Mouse (Mus musculus): ENCODE measurements at regions not wholly inside any gene's neighbourhood (a gene's known extent, or its start where the extent isn't known, plus 50 kb on each side); places are given as distances from the start of the nearest gene placed in this dataset.
"Not testable (repeated sequence)": the region's sequence is repeated elsewhere in the genome, so short reads cannot be mapped to it uniquely, and the experiment has no call there.

- H3K9ac ChIP-seq (ENCODE audit: low read depth, low read length) = no peak overlapping the region
- intact Hi-C loops (cut with DNase I) = no loop called here
- H3K27me3 ChIP-seq (ENCODE audit: control insufficient read depth, insufficient read depth, low read length) = no peaks in the 10 kb centered on the region; the same call in 1 of the 2 replicates
- H3K4me1 ChIP-seq (ENCODE audit: control insufficient read depth, insufficient read depth, low read length) = no peaks in the 10 kb centered on the region
- no peak overlapping the region for H3K4me3 ChIP-seq
- no peak overlapping the region for H3K27ac ChIP-seq
- H3K79me2 ChIP-seq (replicated peaks; ENCODE audit: control insufficient read depth, insufficient read depth, low read length) = no peaks in the 10 kb centered on the region
- no peak for TF ChIP-seq POLR2A (IDR thresholded peaks at IDR 0.05; ENCODE audit: insufficient read depth, low read depth, low read length)
- TF ChIP-seq CTCF (IDR thresholded peaks at IDR 0.05) = peak; percentile 61
- no peaks in the 10 kb centered on the region for H3K36me3 ChIP-seq (ENCODE audit: control insufficient read depth, insufficient read depth, low read length)
- DNase-seq = no peak
- WGBS = 25% methylated on average over 3 of the region's 3 CpGs
These were observed 132.8 kb upstream of the Rasgrp1 start for GRCm38 (mm10) chr2:117475561-117475960.

DNA sequence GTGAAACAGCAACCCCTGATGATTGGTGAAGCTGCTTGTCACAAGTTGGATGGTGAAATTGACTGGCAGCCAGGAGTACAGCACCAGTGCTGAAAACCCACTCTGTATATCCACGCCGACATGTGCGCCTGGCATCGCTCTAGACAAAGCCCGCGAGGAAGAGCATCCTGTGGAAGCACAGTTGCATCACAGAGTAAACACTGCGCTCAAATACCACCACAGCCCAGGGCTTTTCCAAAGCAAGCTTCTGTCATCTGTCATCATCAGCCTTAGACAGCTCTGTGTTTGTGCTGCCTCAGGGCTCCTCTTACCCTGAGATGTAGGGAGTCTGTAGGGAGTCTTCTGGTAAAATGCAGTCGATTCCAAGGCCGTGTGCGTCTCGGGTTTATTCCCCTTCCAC lies 134.7 kb upstream of the Rasgrp1 start:
- DNase-seq; H3K4me3 ChIP-seq; H3K36me3 ChIP-seq (ENCODE audit: control insufficient read depth, insufficient read depth, low read length); intact Hi-C loops (cut with DNase I); H3K79me2 ChIP-seq (replicated peaks; ENCODE audit: control insufficient read depth, insufficient read depth, low read length); H3K4me1 ChIP-seq (ENCODE audit: control insufficient read depth, insufficient read depth, low read length); H3K27ac ChIP-seq; H3K9ac ChIP-seq (ENCODE audit: low read depth, low read length); H3K27me3 ChIP-seq (ENCODE audit: control insufficient read depth, insufficient read depth, low read length): not testable (repeated sequence)
- WGBS = 72% methylated on average over 11 of the region's 11 CpGs

DNA sequence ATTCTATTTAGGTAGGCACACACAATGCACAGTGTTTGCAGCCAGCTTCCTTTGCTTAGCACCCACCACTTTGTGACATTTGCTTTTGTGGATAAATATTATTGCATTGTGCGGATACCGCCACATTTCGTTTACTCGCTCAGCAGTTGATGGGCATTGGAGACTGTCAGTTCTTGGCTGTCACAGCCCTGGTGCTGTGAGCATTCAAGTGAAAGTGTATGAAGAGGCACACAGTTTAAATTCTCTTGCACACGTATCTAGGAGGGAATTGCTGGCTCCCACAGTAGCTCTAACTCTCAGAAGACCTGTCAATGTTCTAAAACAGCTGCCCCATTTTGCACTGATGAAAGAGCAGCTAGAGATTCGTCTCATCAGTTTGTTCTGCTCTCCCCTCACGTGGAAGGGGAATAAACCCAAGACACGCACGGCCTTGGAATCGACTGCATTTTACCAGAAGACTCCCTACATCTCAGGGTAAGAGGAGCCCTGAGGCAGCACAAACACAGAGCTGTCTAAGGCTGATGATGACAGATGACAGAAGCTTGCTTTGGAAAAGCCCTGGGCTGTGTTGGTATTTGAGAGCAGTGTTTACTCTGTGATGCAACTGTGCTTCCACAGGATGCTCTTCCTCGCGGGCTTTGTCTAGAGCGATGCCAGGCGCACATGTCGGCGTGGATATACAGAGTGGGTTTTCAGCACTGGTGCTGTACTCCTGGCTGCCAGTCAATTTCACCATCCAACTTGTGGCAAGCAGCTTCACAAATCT lies 136.6 kb upstream of the Rasgrp1 start:
- H3K27me3 ChIP-seq (ENCODE audit: control insufficient read depth, insufficient read depth, low read length); DNase-seq; H3K36me3 ChIP-seq (ENCODE audit: control insufficient read depth, insufficient read depth, low read length); H3K4me3 ChIP-seq; H3K4me1 ChIP-seq (ENCODE audit: control insufficient read depth, insufficient read depth, low read length); H3K9ac ChIP-seq (ENCODE audit: low read depth, low read length); intact Hi-C loops (cut with DNase I); H3K79me2 ChIP-seq (replicated peaks; ENCODE audit: control insufficient read depth, insufficient read depth, low read length); H3K27ac ChIP-seq: not testable (repeated sequence)
- WGBS = 70% methylated on average over 16 of the region's 16 CpGs

DNA sequence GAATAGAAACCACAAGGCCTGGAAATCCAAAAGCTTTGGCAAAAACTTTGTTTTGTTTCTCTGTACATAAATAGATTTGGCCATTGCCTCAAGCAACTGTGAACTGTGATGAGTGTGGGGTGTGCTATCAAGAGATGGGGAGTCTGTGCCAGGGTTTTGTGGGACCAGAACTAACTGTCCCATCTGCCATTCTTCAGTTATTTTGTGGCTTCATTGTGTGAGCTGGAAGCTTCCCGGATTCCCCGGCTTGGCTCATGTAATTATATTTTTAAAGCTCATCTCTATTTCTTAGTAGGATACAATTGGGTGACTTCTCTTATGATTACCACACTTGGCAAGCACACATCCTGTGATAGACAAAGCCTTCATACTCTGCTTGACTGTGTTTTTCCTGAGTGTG lies 143.6 kb upstream of the Rasgrp1 start:
- H3K9ac ChIP-seq (ENCODE audit: low read depth, low read length) = no peak overlapping the region
- no peak overlapping the region for H3K27ac ChIP-seq
- TF ChIP-seq POLR2A (IDR thresholded peaks at IDR 0.05; ENCODE audit: insufficient read depth, low read depth, low read length) (no peak), EP300 (IDR thresholded peaks at IDR 0.05; ENCODE audit: insufficient read depth, low read depth, low read length) (no peak), CTCF (IDR thresholded peaks at IDR 0.05) (no peak)
- intact Hi-C loops (cut with DNase I) = no loop called here
- no peak for DNase-seq
- WGBS = 75% methylated on average over 2 of the region's 2 CpGs
- no peaks in the 10 kb centered on the region for H3K36me3 ChIP-seq (ENCODE audit: control insufficient read depth, insufficient read depth, low read length)
- H3K27me3 ChIP-seq (ENCODE audit: control insufficient read depth, insufficient read depth, low read length) = no peaks in the 10 kb centered on the region
- no peaks in the 10 kb centered on the region for H3K79me2 ChIP-seq (replicated peaks; ENCODE audit: control insufficient read depth, insufficient read depth, low read length)
- H3K4me1 ChIP-seq (ENCODE audit: control insufficient read depth, insufficient read depth, low read length) = no peaks in the 10 kb centered on the region
- no peak overlapping the region for H3K4me3 ChIP-seq

- Histone ChIP-seq H3K4me1 (ENCODE audit: control insufficient read depth, insufficient read depth, low read length) (no peaks in the 10 kb centered on the region), H3K79me2 (replicated peaks; ENCODE audit: control insufficient read depth, insufficient read depth, low read length) (no peaks in the 10 kb centered on the region), H3K36me3 (ENCODE audit: control insufficient read depth, insufficient read depth, low read length) (no peaks in the 10 kb centered on the region), H3K9ac (ENCODE audit: low read depth, low read length) (no peak overlapping the region), H3K4me3 (no peak overlapping the region), H3K27me3 (ENCODE audit: control insufficient read depth, insufficient read depth, low read length) (no peaks in the 10 kb centered on the region), H3K27ac (no peak overlapping the region)
- DNase-seq = no peak
- WGBS = 86% methylated on average over 5 of the region's 5 CpGs
- TF ChIP-seq EP300 (IDR thresholded peaks at IDR 0.05; ENCODE audit: insufficient read depth, low read depth, low read length) (no peak), POLR2A (IDR thresholded peaks at IDR 0.05; ENCODE audit: insufficient read depth, low read depth, low read length) (no peak), CTCF (IDR thresholded peaks at IDR 0.05) (no peak)
- intact Hi-C loops (cut with DNase I) = no loop called here
These were observed 155.8 kb upstream of the Rasgrp1 start for GRCm38 (mm10) chr2:117498565-117498964.

DNA sequence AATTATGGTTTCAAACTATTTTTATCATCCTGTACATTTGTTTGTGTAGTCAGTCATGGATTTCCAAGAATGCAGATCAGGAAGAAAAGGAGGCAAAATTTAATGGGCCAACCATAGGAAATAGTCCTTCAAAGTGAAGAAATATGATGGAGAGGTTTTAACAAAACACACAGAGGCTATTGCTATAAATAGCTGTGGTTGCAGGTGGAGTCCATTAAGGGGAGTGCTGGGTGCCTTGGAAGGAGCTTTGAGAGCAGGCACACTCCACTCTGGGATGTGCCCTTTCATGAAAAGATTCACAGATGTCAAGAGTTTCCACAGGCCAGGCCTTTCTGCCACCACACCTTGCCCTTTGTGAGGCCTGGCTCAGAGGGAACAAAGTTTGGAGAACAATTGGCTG lies 159.8 kb upstream of the Rasgrp1 start:
- H3K79me2 ChIP-seq (replicated peaks; ENCODE audit: control insufficient read depth, insufficient read depth, low read length) = no peaks in the 10 kb centered on the region
- H3K4me1 ChIP-seq (ENCODE audit: control insufficient read depth, insufficient read depth, low read length) = no peaks in the 10 kb centered on the region
- TF ChIP-seq POLR2A (IDR thresholded peaks at IDR 0.05; ENCODE audit: insufficient read depth, low read depth, low read length) = no peak
- TF ChIP-seq CTCF (IDR thresholded peaks at IDR 0.05) = no peak
- no peak for TF ChIP-seq EP300 (IDR thresholded peaks at IDR 0.05; ENCODE audit: insufficient read depth, low read depth, low read length)
- H3K4me3 ChIP-seq = no peak overlapping the region
- intact Hi-C loops (cut with DNase I) = no loop called here
- H3K27me3 ChIP-seq (ENCODE audit: control insufficient read depth, insufficient read depth, low read length) = no peaks in the 10 kb centered on the region
- no peaks in the 10 kb centered on the region for H3K36me3 ChIP-seq (ENCODE audit: control insufficient read depth, insufficient read depth, low read length)
- DNase-seq = no peak
- no peak overlapping the region for H3K27ac ChIP-seq
- no peak overlapping the region for H3K9ac ChIP-seq (ENCODE audit: low read depth, low read length)
